Mouse (Mus musculus): ENCODE measurements around the gene Phf24. TPM values are rescaled to one million over a fixed set of nuclear protein-coding genes. Genes with fewer than 3 reads are reported as not detected.

Gene Phf24
- polyA plus RNA-seq, 1 experiment from 2014 or later: 0.39 TPM

Other genes with a start within 250 kb of the Phf24 start
- gene 4930578G10Rik, start 181.1 kb upstream of the Phf24 start, polyA plus RNA-seq (2015; fragmentation: Nextera tagmentation; extraction: Ambion mirVana): not detected in 2 replicates
- 16.2 and 22.5 TPM in 2 replicates for gene Ccl19, start 160.1 kb upstream of the Phf24 start, polyA plus RNA-seq (2015; fragmentation: Nextera tagmentation; extraction: Ambion mirVana)
- 410 and 451 TPM in 2 replicates for gene Ccl21a, start 142.7 kb upstream of the Phf24 start, polyA plus RNA-seq (2015; fragmentation: Nextera tagmentation; extraction: Ambion mirVana)
- gene Fam205a1, start 62.8 kb upstream of the Phf24 start, polyA plus RNA-seq (2015; fragmentation: Nextera tagmentation; extraction: Ambion mirVana): not detected in 2 replicates
- 0.04 and 0.10 TPM in 2 replicates for gene Gm12394, start 59.9 kb upstream of the Phf24 start, polyA plus RNA-seq (2015; fragmentation: Nextera tagmentation; extraction: Ambion mirVana)
- 0.14 TPM in 1 of 2 replicates, not detected in the other for gene Fam205c, start 42.4 kb upstream of the Phf24 start, polyA plus RNA-seq (2015; fragmentation: Nextera tagmentation; extraction: Ambion mirVana)
- 2.8 and 3.3 TPM in 2 replicates for gene Dnajb5, start 33.2 kb downstream of the Phf24 start, polyA plus RNA-seq (2015; fragmentation: Nextera tagmentation; extraction: Ambion mirVana)
- 0.38 and 0.40 TPM in 2 replicates for gene 1700022I11Rik, start 52.9 kb downstream of the Phf24 start, polyA plus RNA-seq (2015; fragmentation: Nextera tagmentation; extraction: Ambion mirVana)
- 371 and 396 TPM in 2 replicates for gene Vcp, start 83.8 kb downstream of the Phf24 start, polyA plus RNA-seq (2015; fragmentation: Nextera tagmentation; extraction: Ambion mirVana)
- gene Fancg, start 93.8 kb downstream of the Phf24 start, polyA plus RNA-seq (2015; fragmentation: Nextera tagmentation; extraction: Ambion mirVana): 20.1 and 23.9 TPM in 2 replicates
- gene Pigo, start 109.2 kb downstream of the Phf24 start, polyA plus RNA-seq (2015; fragmentation: Nextera tagmentation; extraction: Ambion mirVana): 17.0 and 18.3 TPM in 2 replicates
- 207 and 226 TPM in 2 replicates for gene Stoml2, start 115.0 kb downstream of the Phf24 start, polyA plus RNA-seq (2015; fragmentation: Nextera tagmentation; extraction: Ambion mirVana)
- 2.4 and 3.0 TPM in 2 replicates for gene Fam214b, start 129.6 kb downstream of the Phf24 start, polyA plus RNA-seq (2015; fragmentation: Nextera tagmentation; extraction: Ambion mirVana)
- gene Unc13b, start 142.3 kb downstream of the Phf24 start, polyA plus RNA-seq (2015; fragmentation: Nextera tagmentation; extraction: Ambion mirVana): 0.15 and 0.29 TPM in 2 replicates

Measured in thymus, postnatal 0 days (tissue).